Mouse (Mus musculus): ENCODE measurements around the gene Orc1. TPM values are rescaled to one million over a fixed set of nuclear protein-coding genes. Genes with fewer than 3 reads are reported as not detected.

Orc1 gene
- polyA plus RNA-seq, 1 experiment from 2014 or later = 14.3 TPM

DNA sequence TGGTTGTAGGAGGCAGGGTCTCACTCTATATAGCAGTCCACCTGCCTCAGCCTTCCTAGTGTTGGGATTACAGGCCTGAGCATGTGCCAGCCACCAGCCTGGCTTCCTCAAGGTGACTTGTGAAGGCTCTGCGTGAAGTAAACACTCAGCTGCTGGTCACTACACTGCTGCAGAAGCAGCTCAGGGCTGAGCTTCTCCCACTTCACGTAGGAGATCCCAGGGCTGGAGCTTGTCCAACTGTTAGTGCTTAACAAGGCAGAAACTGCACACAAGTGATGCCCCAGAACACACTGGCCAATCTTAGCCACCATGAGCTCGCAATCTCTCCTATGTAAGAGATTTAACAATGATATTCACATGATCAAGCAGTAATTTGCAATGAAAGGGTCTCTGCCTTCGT is 55.5 kb downstream of the Orc1 start:
- no peak overlapping the region for H3K27ac ChIP-seq (ENCODE audit: low read depth)
- DNase-seq = no peak
- H3K9ac ChIP-seq = no peak overlapping the region
- no peak for TF ChIP-seq CTCF (IDR thresholded peaks at IDR 0.05; ENCODE audit: low read depth)
- no peaks in the 10 kb centered on the region for H3K27me3 ChIP-seq (ENCODE audit: insufficient read depth, low read length)
- ATAC-seq (ENCODE audit: insufficient read depth) = no peak
- H3K9me3 ChIP-seq (ENCODE audit: low read depth, low read length) = no peaks in the 10 kb centered on the region
- H3K4me2 ChIP-seq = no peak overlapping the region
- peaks cover 84% of the 10 kb centered on the region for H3K36me3 ChIP-seq (ENCODE audit: insufficient read depth)
- H3K4me3 ChIP-seq (ENCODE audit: low read depth, low read length) = no peak overlapping the region
- WGBS = 79% methylated on average over 4 of the region's 4 CpGs
- no peaks in the 10 kb centered on the region for H3K4me1 ChIP-seq (ENCODE audit: insufficient read depth)

GRCm38 (mm10) chr4:108635101-108635500 is 55.9 kb downstream of the Orc1 start:
- no peak overlapping the region for H3K27ac ChIP-seq (ENCODE audit: low read depth)
- H3K27me3 ChIP-seq (ENCODE audit: insufficient read depth, low read length) = no peaks in the 10 kb centered on the region
- no peak overlapping the region for H3K4me2 ChIP-seq
- ATAC-seq (ENCODE audit: insufficient read depth) = no peak
- no peaks in the 10 kb centered on the region for H3K4me1 ChIP-seq (ENCODE audit: insufficient read depth)
- H3K36me3 ChIP-seq (ENCODE audit: insufficient read depth) = peaks cover 83% of the 10 kb centered on the region
- TF ChIP-seq CTCF (IDR thresholded peaks at IDR 0.05; ENCODE audit: low read depth) = no peak
- no peak overlapping the region for H3K4me3 ChIP-seq (ENCODE audit: low read depth, low read length)
- no peaks in the 10 kb centered on the region for H3K9me3 ChIP-seq (ENCODE audit: low read depth, low read length)
- DNase-seq = no peak
- H3K9ac ChIP-seq = no peak overlapping the region

DNA sequence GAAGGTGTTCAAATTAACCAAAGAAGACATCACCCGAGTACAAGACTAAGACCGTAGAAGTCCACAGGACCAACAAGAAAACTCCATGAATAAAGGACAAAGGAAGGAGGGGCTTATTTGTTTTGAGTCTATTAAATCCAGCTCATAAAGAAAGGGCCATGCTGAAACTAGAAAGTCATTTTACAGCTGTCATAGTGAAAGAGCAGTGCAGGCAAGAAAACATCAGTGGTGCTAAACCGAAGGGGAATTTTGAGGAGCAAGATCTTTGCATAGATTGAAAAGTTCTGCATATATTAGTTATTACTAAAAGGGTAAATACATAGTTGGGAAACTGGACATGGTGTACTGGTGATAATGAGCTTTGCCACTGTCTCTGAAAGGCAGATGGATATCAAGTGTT is 58.5 kb downstream of the Orc1 start:
- no peak for TF ChIP-seq CTCF (IDR thresholded peaks at IDR 0.05; ENCODE audit: low read depth)
- Histone ChIP-seq H3K4me1 (ENCODE audit: insufficient read depth) (no peaks in the 10 kb centered on the region), H3K9me3 (ENCODE audit: low read depth, low read length) (no peaks in the 10 kb centered on the region), H3K9ac (no peak overlapping the region), H3K4me3 (ENCODE audit: low read depth, low read length) (no peak overlapping the region), H3K36me3 (ENCODE audit: insufficient read depth) (peaks cover 79% of the 10 kb centered on the region), H3K27me3 (ENCODE audit: insufficient read depth, low read length) (no peaks in the 10 kb centered on the region), H3K27ac (ENCODE audit: low read depth) (no peak overlapping the region), H3K4me2 (no peak overlapping the region)
- DNase-seq = no peak
- ATAC-seq (ENCODE audit: insufficient read depth) = no peak
- 93% methylated on average over 3 of the region's 3 CpGs for WGBS

DNA sequence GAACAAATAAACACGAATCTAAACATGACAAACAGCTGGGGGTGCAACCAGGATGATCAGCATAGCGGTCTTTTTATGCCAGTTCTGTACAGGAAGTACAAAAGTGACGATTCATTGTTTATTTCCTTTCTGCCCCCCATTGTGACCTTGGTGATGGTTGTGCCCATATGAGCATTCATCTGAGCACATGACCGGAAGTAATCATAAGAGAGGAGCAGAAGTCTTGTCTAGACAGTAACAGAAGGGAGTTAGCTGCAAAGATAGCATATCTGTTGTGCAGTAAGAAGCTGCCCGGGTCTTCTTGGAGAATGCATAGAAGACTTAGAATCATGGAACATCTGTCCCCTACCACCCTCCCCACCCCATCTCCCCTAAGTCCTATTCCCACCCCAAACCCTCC is 59.5 kb downstream of the Orc1 start:
- Histone ChIP-seq H3K4me3 (ENCODE audit: low read depth, low read length) (no peak overlapping the region), H3K9ac (no peak overlapping the region), H3K4me1 (ENCODE audit: insufficient read depth) (no peaks in the 10 kb centered on the region), H3K27ac (ENCODE audit: low read depth) (no peak overlapping the region), H3K36me3 (ENCODE audit: insufficient read depth) (peaks cover 77% of the 10 kb centered on the region), H3K9me3 (ENCODE audit: low read depth, low read length) (no peaks in the 10 kb centered on the region), H3K27me3 (ENCODE audit: insufficient read depth, low read length) (no peaks in the 10 kb centered on the region), H3K4me2 (no peak overlapping the region)
- TF ChIP-seq CTCF (IDR thresholded peaks at IDR 0.05; ENCODE audit: low read depth) = no peak
- ATAC-seq (ENCODE audit: insufficient read depth) (no peak), DNase-seq (no peak)
- 65% methylated on average over 5 of the region's 5 CpGs for WGBS

GRCm38 (mm10) chr4:108664407-108664806 is 85.2 kb downstream of the Orc1 start:
- ATAC-seq (ENCODE audit: insufficient read depth) = no peak

More at GRCm38 (mm10) chr4:108664407-108664806, 85.2 kb downstream of the Orc1 start:
- no peaks in the 10 kb centered on the region for H3K4me1 ChIP-seq (ENCODE audit: insufficient read depth)
- 54% methylated on average over 2 of the region's 2 CpGs for WGBS
- H3K4me3 ChIP-seq (ENCODE audit: low read depth, low read length) = no peak overlapping the region
- DNase-seq = peak; percentile 77
- no peak overlapping the region for H3K27ac ChIP-seq (ENCODE audit: low read depth)
- peaks cover 11% of the 10 kb centered on the region; the same call in 1 of the 2 replicates for H3K36me3 ChIP-seq (ENCODE audit: insufficient read depth)
- H3K4me2 ChIP-seq = no peak overlapping the region
- H3K9ac ChIP-seq = no peak overlapping the region
- no peaks in the 10 kb centered on the region for H3K9me3 ChIP-seq (ENCODE audit: low read depth, low read length)
- TF ChIP-seq CTCF (IDR thresholded peaks at IDR 0.05; ENCODE audit: low read depth) = peak; percentile 56
- no peaks in the 10 kb centered on the region for H3K27me3 ChIP-seq (ENCODE audit: insufficient read depth, low read length)

Other genes with a start within 250 kb of the Orc1 start
- 0.34 TPM in 1 of 2 replicates, not detected in the other for gene Shisal2a, start 196.1 kb upstream of the Orc1 start, polyA plus RNA-seq (2014; fragmentation: Nextera tagmentation; extraction: Ambion mirVana)
- 70.3 and 82.4 TPM in 2 replicates for gene Gpx7, start 172.5 kb upstream of the Orc1 start, polyA plus RNA-seq (2014; fragmentation: Nextera tagmentation; extraction: Ambion mirVana)
- 59.6 and 62.6 TPM in 2 replicates for gene Tut4, start 120.0 kb upstream of the Orc1 start, polyA plus RNA-seq (2014; fragmentation: Nextera tagmentation; extraction: Ambion mirVana)
- 92.0 and 96.2 TPM in 2 replicates for gene Prpf38a, start 87 bp upstream of the Orc1 start, polyA plus RNA-seq (2014; fragmentation: Nextera tagmentation; extraction: Ambion mirVana)
- 31.1 and 31.4 TPM in 2 replicates for gene Cc2d1b, start 40.5 kb downstream of the Orc1 start, polyA plus RNA-seq (2014; fragmentation: Nextera tagmentation; extraction: Ambion mirVana)
- gene 3110021N24Rik, start 140.2 kb downstream of the Orc1 start, polyA plus RNA-seq (2014; fragmentation: Nextera tagmentation; extraction: Ambion mirVana) = 2.2 and 3.1 TPM in 2 replicates
- 5.2 and 5.5 TPM in 2 replicates for gene Zfyve9, start 201.4 kb downstream of the Orc1 start, polyA plus RNA-seq (2014; fragmentation: Nextera tagmentation; extraction: Ambion mirVana)

Measured in lung, embryonic 14.5 days (tissue).